Mouse (Mus musculus): Measurements from ENCODE around the gene Psapl1.
"Not testable (repeated sequence)": the region's sequence is repeated elsewhere in the genome, so short reads cannot be mapped to it uniquely, and the experiment has no call there.

The Psapl1 gene

DNA sequence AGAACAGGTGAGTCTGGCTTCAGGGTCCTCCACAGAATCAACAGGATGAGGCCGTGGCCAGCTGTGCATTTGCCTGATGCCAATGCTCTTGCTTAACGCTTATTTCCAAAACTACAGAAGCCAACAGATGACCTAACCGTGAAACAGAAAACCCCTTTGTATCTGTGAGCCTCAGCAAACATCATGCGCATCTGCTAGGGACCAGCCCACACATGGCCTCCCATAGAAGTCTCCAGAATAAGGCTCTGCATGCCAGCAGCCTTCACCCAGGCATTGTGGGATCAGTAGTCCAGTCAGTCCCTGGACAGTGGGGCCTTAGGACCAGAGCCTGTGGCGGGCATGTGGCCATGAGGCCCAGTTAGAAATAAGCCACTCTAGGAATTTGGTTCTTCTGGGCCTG, 400 bp upstream of the Psapl1 start:
- DNase-seq (ENCODE audit: low read depth in 2 of 2, low spot score in 2 of 2) = no peak

DNA sequence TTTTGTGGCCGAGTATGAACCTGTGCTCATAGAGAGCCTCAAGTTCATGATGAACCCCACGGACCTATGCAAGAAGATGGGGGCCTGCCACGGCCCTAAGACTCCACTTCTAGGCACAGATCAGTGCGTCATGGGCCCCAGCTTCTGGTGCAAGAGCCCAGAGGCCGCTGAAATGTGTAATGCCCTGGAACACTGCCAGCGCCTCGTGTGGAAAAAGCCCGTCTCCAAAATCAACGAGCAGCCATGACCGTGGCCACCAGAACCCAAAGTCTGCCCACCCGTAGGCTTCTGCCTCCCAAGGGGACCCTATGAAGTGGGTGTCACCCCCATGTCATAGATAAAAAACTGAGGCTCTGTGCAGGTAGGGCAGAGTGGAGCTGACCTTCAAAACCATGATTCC, 1.6 kb downstream of the Psapl1 start:
- no peak for DNase-seq (ENCODE audit: low read depth in 2 of 2, low spot score in 2 of 2)

DNA sequence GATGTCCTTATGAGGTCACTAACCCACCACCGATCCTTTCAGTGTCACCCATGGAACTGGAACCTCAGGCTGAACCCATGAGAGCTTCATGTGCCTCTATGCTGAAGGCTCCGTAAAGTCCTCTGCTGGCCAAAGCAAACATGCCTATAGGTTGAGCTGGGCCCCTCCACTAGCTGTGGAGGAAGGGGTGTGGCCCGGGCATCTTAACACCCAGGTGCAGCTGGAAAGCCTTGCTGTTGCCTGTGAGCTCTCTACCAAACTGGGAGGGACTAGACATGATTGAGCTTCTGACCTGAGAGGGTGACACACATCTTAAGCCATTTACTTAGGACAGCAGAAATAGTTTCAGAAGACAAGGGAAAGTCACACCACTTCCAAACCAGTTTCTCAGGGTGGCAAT, 5.0 kb downstream of the Psapl1 start:
- no peak for DNase-seq (ENCODE audit: low read depth in 2 of 2, low spot score in 2 of 2)

DNA sequence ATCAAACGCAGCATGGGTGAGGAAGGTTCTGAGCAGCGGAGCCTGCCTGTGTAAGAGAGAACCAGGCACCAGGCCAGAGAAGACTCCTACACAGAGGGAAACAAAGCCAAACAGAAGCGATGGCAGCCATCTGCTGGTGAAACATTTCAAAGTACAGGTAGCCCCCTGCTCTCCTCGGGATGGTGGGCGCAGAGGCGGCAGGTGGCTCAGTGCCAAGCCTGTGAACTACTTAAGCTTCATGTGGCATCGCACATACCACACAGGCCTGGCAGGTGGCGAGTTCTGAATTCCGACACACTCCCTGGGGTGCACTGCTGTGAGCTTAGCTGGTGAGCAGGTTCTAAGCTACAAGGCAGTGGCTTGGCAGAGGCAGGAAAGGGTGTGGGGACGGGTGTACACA, 9.5 kb downstream of the Psapl1 start:
- DNase-seq (ENCODE audit: low read depth in 2 of 2, low spot score in 2 of 2) = no peak

DNA sequence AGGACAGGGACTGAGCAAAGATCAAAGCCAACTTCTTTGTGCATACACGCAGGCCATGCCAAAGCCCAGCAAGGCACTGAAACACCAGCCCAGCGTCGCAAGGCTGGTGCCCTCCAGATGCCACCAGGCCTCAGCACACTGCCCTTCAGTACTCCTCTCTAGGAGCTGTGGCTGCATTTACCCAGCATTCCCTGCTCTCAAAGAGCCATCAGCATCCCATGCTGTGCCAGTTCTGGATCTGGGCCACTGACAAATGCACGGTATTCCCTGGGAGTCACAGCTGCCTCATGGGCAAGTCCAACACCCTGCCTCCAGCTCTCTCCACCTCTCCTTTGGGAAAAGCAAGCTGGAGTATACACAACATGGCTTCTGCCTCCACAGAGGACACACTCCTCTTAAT, 16.3 kb downstream of the Psapl1 start:
- DNase-seq (ENCODE audit: low read depth in 2 of 2, low spot score in 2 of 2) = no peak

DNA sequence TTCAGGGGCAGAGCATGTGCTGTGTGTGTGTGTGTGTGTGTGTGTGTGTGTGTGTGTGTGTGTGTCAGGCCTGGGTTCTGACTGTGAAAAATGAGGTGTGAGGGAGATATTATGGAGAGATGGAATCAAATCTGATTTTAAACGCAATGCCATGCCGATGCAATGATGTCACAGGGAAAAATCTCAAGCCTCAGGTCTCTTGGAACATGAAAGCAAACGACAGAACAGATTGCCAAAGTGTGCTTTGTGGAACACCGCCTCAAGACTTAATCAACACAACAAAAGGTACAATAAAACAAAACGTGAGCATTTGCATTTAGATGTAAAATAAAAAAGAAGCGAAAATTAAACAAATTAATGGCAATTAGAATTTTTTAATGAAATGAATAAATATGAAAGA, 16.8 kb downstream of the Psapl1 start:
- DNase-seq (ENCODE audit: low read depth in 2 of 2, low spot score in 2 of 2) = no peak

DNA sequence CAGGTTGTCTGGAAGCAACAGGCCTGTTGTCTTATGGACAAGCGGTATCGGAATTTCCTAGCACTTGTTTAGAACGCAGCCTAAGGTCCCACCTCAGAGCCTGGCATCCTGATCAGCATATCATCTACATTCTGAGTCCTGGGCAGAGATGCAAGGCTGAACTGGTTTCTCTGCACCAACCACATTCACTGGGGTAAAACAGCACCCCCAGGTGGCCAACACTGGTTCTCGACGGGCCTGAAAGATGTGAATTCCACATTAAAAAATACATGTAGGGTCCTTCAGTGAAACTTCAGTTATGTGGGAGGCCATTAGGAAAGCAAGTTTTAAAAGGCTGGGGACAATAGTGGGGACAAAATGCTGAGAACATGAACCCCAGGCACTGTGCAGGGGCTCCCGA, 20.0 kb downstream of the Psapl1 start:
- peak in 1 of 2 experiments; percentile 22 for DNase-seq (ENCODE audit: low read depth in 2 of 2, low spot score in 2 of 2)

GRCm38 (mm10) chr5:36225855-36226254, 22.0 kb downstream of the Psapl1 start:
- DNase-seq (ENCODE audit: low read depth in 2 of 2, low spot score in 2 of 2) = no peak

- DNase-seq (ENCODE audit: low read depth in 2 of 2, low spot score in 2 of 2) = no peak
Observed at GRCm38 (mm10) chr5:36226296-36226695, 22.5 kb downstream of the Psapl1 start.

GRCm38 (mm10) chr5:36228405-36229370, 24.9 kb downstream of the Psapl1 start:
- no peak for DNase-seq (ENCODE audit: low read depth in 2 of 2, low spot score in 2 of 2)

DNA sequence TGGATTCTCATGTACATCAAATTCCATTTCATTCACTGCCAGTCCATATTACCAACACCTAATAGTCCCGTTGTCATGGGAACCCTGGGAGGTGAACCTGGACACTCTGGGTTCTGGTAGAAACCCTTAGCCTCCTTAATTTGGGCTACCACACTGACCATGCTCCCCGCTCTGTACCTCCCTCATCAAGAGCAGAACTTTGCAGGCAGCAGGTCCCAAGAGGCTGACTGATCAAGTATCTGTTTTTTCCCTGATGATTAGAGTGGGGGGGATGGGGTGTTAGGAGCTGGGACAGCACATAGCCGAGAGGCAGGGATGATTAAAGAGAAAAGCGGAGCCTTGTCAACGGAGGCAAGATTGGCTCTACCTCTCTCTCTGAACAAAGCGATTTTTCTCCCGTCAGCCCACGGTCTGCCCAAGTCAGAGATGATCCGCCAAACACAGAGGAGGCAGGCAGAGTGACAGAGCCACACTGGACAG, 26.5 kb downstream of the Psapl1 start:
- no peak for DNase-seq (ENCODE audit: low read depth in 2 of 2, low spot score in 2 of 2)

DNA sequence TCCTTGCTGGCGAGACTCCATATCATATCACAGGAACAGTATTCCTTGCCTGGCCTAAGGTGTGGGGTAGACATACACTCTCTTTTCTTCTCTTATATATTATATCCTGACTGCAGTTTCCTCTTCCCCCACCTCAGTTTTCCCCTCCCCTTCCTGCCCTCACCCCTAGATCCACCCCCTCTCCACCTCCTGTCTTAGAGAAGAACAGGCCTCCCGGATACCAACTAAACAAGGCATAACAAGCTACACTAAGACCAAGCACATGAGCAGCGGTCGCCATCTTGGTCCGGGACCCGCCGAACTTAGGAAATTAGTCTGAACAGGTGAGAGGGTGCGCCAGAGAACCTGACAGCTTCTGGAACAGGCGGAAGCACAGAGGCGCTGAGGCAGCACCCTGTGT, 33.7 kb downstream of the Psapl1 start:
- not testable (repeated sequence) for DNase-seq (ENCODE audit: low read depth in 2 of 2, low spot score in 2 of 2)

GRCm38 (mm10) chr5:36248022-36248421, 44.2 kb downstream of the Psapl1 start:
- no peak for DNase-seq (ENCODE audit: low read depth in 2 of 2, low spot score in 2 of 2)

- no peak for DNase-seq (ENCODE audit: low read depth in 2 of 2, low spot score in 2 of 2)
Observed at GRCm38 (mm10) chr5:36252746-36253504, 49.1 kb downstream of the Psapl1 start.

GRCm38 (mm10) chr5:36254642-36255516, 51.1 kb downstream of the Psapl1 start:
- no peak for DNase-seq (ENCODE audit: low read depth in 2 of 2, low spot score in 2 of 2)
